14 mouse cellular contexts compared by ENCODE assay signal in genomic region chr2:17524205-17524978, GRCm38 (mm10).
DNase-seq lines count a peak whose midpoint lies in the region; ATAC-seq lines count a peak whose summit lies in the region.
"Had no signal": no experiment of that assay in that cellular context is flagged by ENCODE, and none has a peak within 500 bp of the region (broad histone marks: within the 10 kb centered on the region; RNA-seq: fewer than 3 reads in every experiment).

No protein-coding gene starts in this region.

- DNase-seq in kidney, postnatal 25 days: no peak
- DNase-seq in limb, embryonic 10.5 days (ENCODE audit: low spot score): peak; percentile 49
- DNase-seq in adrenal gland, adult (ENCODE audit: inconsistent age in 2 of 2, low spot score in 1 of 2): no peak
- DNase-seq in layer of hippocampus, postnatal 25 days (ENCODE audit: extremely low spot score in 1 of 2, low spot score in 1 of 2): no peak
- DNase-seq: adrenal gland, postnatal 25 days; lung, postnatal 4 days; right cerebral cortex, postnatal 4 days; thymus, postnatal 25 days had no signal

- H3K27ac ChIP-seq in forebrain, embryonic 13.5 days: no peak overlapping the region
- no peak overlapping the region for H3K27ac ChIP-seq in forebrain, embryonic 12.5 days
- 0 out of 2 replicates have a peak overlapping the region, but pooled peaks have one; percentile 14 for H3K27ac ChIP-seq in kidney, embryonic 16.5 days (ENCODE audit: low read length)
- peak overlapping the region; percentile 90 for H3K27ac ChIP-seq in heart, embryonic 12.5 days (ENCODE audit: poor library complexity, severe bottlenecking)
- 0 out of 2 replicates have a peak overlapping the region, but pooled peaks have one; percentile 16 for H3K27ac ChIP-seq in limb, embryonic 10.5 days
- H3K27ac ChIP-seq: stomach, embryonic 15.5 days had no signal

- no peak overlapping the region for H3K4me2 ChIP-seq in forebrain, embryonic 13.5 days
- no peak overlapping the region for H3K4me2 ChIP-seq in forebrain, embryonic 12.5 days
- no peak overlapping the region for H3K4me2 ChIP-seq in kidney, embryonic 16.5 days (replicated peaks; ENCODE audit: low read depth, low read length)
- peak overlapping the region; percentile 41 for H3K4me2 ChIP-seq in heart, embryonic 12.5 days
- H3K4me2 ChIP-seq: stomach, embryonic 15.5 days had no signal

- H3K36me3 ChIP-seq in forebrain, embryonic 13.5 days (ENCODE audit: poor library complexity, severe bottlenecking): no peaks in the 10 kb centered on the region
- H3K36me3 ChIP-seq in forebrain, embryonic 12.5 days (replicated peaks): no peaks in the 10 kb centered on the region
- no peaks in the 10 kb centered on the region for H3K36me3 ChIP-seq in kidney, embryonic 16.5 days (ENCODE audit: insufficient read depth, low read length)
- no peaks in the 10 kb centered on the region for H3K36me3 ChIP-seq in heart, embryonic 12.5 days
- H3K36me3 ChIP-seq in limb, embryonic 10.5 days: no peaks in the 10 kb centered on the region
- H3K36me3 ChIP-seq: stomach, embryonic 15.5 days had no signal

- peaks cover 15% of the 10 kb centered on the region for H3K4me1 ChIP-seq in forebrain, embryonic 13.5 days
- peaks cover 13% of the 10 kb centered on the region for H3K4me1 ChIP-seq in forebrain, embryonic 12.5 days
- peaks cover 16% of the 10 kb centered on the region; the same call in 1 of the 2 replicates for H3K4me1 ChIP-seq in kidney, embryonic 16.5 days (ENCODE audit: insufficient read depth, low read length)
- H3K4me1 ChIP-seq in heart, embryonic 12.5 days (replicated peaks): peaks cover 28% of the 10 kb centered on the region
- peaks cover 31% of the 10 kb centered on the region for H3K4me1 ChIP-seq in limb, embryonic 10.5 days
- H3K4me1 ChIP-seq: stomach, embryonic 15.5 days had no signal

- no peak overlapping the region for H3K9ac ChIP-seq in forebrain, embryonic 13.5 days
- no peak overlapping the region for H3K9ac ChIP-seq in forebrain, embryonic 12.5 days
- no peak overlapping the region for H3K9ac ChIP-seq in kidney, embryonic 16.5 days (replicated peaks; ENCODE audit: low read length)
- no peak overlapping the region for H3K9ac ChIP-seq in heart, embryonic 12.5 days
- H3K9ac ChIP-seq: stomach, embryonic 15.5 days had no signal

- no peaks in the 10 kb centered on the region for H3K27me3 ChIP-seq in forebrain, embryonic 13.5 days
- H3K27me3 ChIP-seq in forebrain, embryonic 12.5 days: no peaks in the 10 kb centered on the region
- no peaks in the 10 kb centered on the region for H3K27me3 ChIP-seq in kidney, embryonic 16.5 days (ENCODE audit: insufficient read depth, low read length)
- no peaks in the 10 kb centered on the region for H3K27me3 ChIP-seq in heart, embryonic 12.5 days (replicated peaks)
- H3K27me3 ChIP-seq in limb, embryonic 10.5 days (ENCODE audit: low read depth, poor library complexity, severe bottlenecking): no peaks in the 10 kb centered on the region
- H3K27me3 ChIP-seq: stomach, embryonic 15.5 days had no signal

- WGBS in forebrain, embryonic 13.5 days: 47% methylated on average over 10 of the region's 10 CpGs
- 45% methylated on average over 10 of the region's 10 CpGs for WGBS in forebrain, embryonic 12.5 days
- 44% methylated on average over 10 of the region's 10 CpGs for WGBS in kidney, embryonic 16.5 days
- 39% methylated on average over 10 of the region's 10 CpGs for WGBS in heart, embryonic 12.5 days
- WGBS in limb, embryonic 10.5 days: 30% methylated on average over 10 of the region's 10 CpGs

- no peak overlapping the region for H3K4me3 ChIP-seq in forebrain, embryonic 13.5 days
- H3K4me3 ChIP-seq in forebrain, embryonic 12.5 days (replicated peaks): no peak overlapping the region
- no peak overlapping the region for H3K4me3 ChIP-seq in kidney, embryonic 16.5 days (ENCODE audit: low read length)
- no peak overlapping the region for H3K4me3 ChIP-seq in heart, embryonic 12.5 days
- no peak overlapping the region for H3K4me3 ChIP-seq in limb, embryonic 10.5 days
- H3K4me3 ChIP-seq: myocyte; stomach, embryonic 15.5 days had no signal

- H3K9me3 ChIP-seq in forebrain, embryonic 13.5 days (replicated peaks): no peaks in the 10 kb centered on the region
- no peaks in the 10 kb centered on the region for H3K9me3 ChIP-seq in forebrain, embryonic 12.5 days
- H3K9me3 ChIP-seq in kidney, embryonic 16.5 days (ENCODE audit: low read length): no peaks in the 10 kb centered on the region
- no peaks in the 10 kb centered on the region for H3K9me3 ChIP-seq in heart, embryonic 12.5 days (replicated peaks)
- no peaks in the 10 kb centered on the region for H3K9me3 ChIP-seq in limb, embryonic 10.5 days (replicated peaks)
- H3K9me3 ChIP-seq: stomach, embryonic 15.5 days had no signal

- ATAC-seq in forebrain, embryonic 13.5 days: peak; percentile 38; the same call in 1 of the 2 replicates
- ATAC-seq in forebrain, embryonic 12.5 days (ENCODE audit: low FRiP score): no peak
- ATAC-seq in kidney, embryonic 16.5 days (ENCODE audit: low FRiP score, low TSS enrichment): 0 out of 2 replicates have a peak, but pooled peaks have one; percentile 42
- peak; percentile 53; the same call in 1 of the 2 replicates for ATAC-seq in heart, embryonic 12.5 days (ENCODE audit: insufficient number of reproducible peaks, low FRiP score)

Comparison
In these comparisons a context has a peak if more than half of its experiments do, and no peak if none do; other contexts are left out.
1. H3K27ac ChIP-seq: peak in kidney, embryonic 16.5 days (single experiment), heart, embryonic 12.5 days (single experiment) and limb, embryonic 10.5 days (single experiment); none in forebrain, embryonic 13.5 days (single experiment) and forebrain, embryonic 12.5 days (single experiment).